Mouse (Mus musculus) MEL (cell line): ENCODE measurements around the gene Rnf220. TPM values are rescaled to one million over a fixed set of nuclear protein-coding genes. Genes with fewer than 3 reads are reported as not detected.

Experiments used
- DNase-seq: peaks from one replicate; pipeline ENCODE4 v3.0.0; 2011; ENCODE audit warnings: low read depth, low spot score
- H3K27ac ChIP-seq: 2 replicates; pipeline ENCODE4 v1.5.1; 2012; ENCODE audit warnings: low read depth, mild to moderate bottlenecking, control low read depth, low read length, moderate library complexity; ENCODE audit not compliant: control insufficient read depth
- H3K27me3 ChIP-seq, 2 experiments: fragments of 150-350 bp in 1 of 2; sonication (generic) in 1 of 2; 2 replicates each; pipeline ENCODE4 v1.6.1; 2012; ENCODE audit warnings: low read length in 2 of 2, mild to moderate bottlenecking in 2 of 2, improper control_type of control experiment in 1 of 2, moderate library complexity in 1 of 2; ENCODE audit not compliant: insufficient read depth in 2 of 2, control insufficient read depth in 1 of 2
- H3K36me3 ChIP-seq, 2 experiments: 2 replicates each; pipeline ENCODE4 v1.6.1; 2012 to 2014; ENCODE audit warnings: low read length in 2 of 2, improper control_type of control experiment in 1 of 2, inconsistent platforms in 1 of 2, mild to moderate bottlenecking in 1 of 2; ENCODE audit not compliant: insufficient read depth in 2 of 2, control insufficient read depth in 1 of 2
- H3K4me1 ChIP-seq, 2 experiments: fragments of 150-350 bp in 1 of 2; sonication (generic) in 1 of 2; 2 replicates each; pipeline ENCODE4 v1.6.1; 2012; ENCODE audit warnings: low read length in 2 of 2, improper control_type of control experiment in 1 of 2, mild to moderate bottlenecking in 1 of 2; ENCODE audit not compliant: insufficient read depth in 2 of 2, control insufficient read depth in 1 of 2
- H3K4me3 ChIP-seq, 2 experiments: fragments of 150-350 bp in 1 of 2; sonication (generic) in 1 of 2; 2 replicates each; pipeline ENCODE4 v1.5.1; 2012; ENCODE audit warnings: low read depth in 2 of 2, low read length in 2 of 2, mild to moderate bottlenecking in 2 of 2, moderate library complexity in 2 of 2, control low read depth in 1 of 2, improper control_type of control experiment in 1 of 2; ENCODE audit not compliant: control insufficient read depth in 1 of 2, insufficient read depth in 1 of 2
- H3K79me2 ChIP-seq: 2 replicates; pipeline ENCODE4 v1.6.1; 2012; ENCODE audit warnings: mild to moderate bottlenecking, low read length, moderate library complexity; ENCODE audit not compliant: control insufficient read depth, poor library complexity, insufficient read depth
- H3K9ac ChIP-seq: 2 replicates; pipeline ENCODE4 v1.6.1; 2012; ENCODE audit warnings: low read depth, mild to moderate bottlenecking, control low read depth, low read length, moderate library complexity; ENCODE audit not compliant: control insufficient read depth, poor library complexity, severe bottlenecking
- H3K9me3 ChIP-seq: fragments of 150-350 bp; sonication (generic); replicated peaks from 2 replicates; pipeline ENCODE4 v1.6.1; 2012; ENCODE audit warnings: mild to moderate bottlenecking, low read length, improper control_type of control experiment, moderate library complexity; ENCODE audit not compliant: insufficient read depth
- CHD1 ChIP-seq: IDR thresholded peaks from 2 replicates; pipeline ENCODE4 v1.6.1; 2012; ENCODE audit warnings: low read depth, mild to moderate bottlenecking, inconsistent platforms, low read length, improper control_type of control experiment
- CHD2 ChIP-seq: IDR thresholded peaks from 2 replicates; pipeline ENCODE4 v1.6.1; 2011; ENCODE audit warnings: low read length, improper control_type of control experiment
- CTCF ChIP-seq, 3 experiments: IDR thresholded peaks in 2 of 3; conservative IDR thresholded peaks in 1 of 3; 2 replicates each; pipeline ENCODE4 v1.5.1; 2011 to 2012; ENCODE audit warnings: low read length in 3 of 3, low read depth in 2 of 3, mild to moderate bottlenecking in 2 of 3, improper control_type of control experiment in 1 of 3, inconsistent platforms in 1 of 3, mixed read lengths in 1 of 3, moderate library complexity in 1 of 3; ENCODE audit not compliant: control insufficient read depth in 1 of 3, insufficient read depth in 1 of 3, poor library complexity in 1 of 3, severe bottlenecking in 1 of 3
- E2F4 ChIP-seq: IDR thresholded peaks from 2 replicates; pipeline ENCODE4 v1.6.1; 2011; ENCODE audit warnings: low read depth, low read length, improper control_type of control experiment, borderline replicate concordance
- ELF1 ChIP-seq: IDR thresholded peaks from 2 replicates; pipeline ENCODE4 v1.6.1; 2014; ENCODE audit warnings: low read depth, mild to moderate bottlenecking, inconsistent platforms, low read length, improper control_type of control experiment, moderate library complexity
- EP300 ChIP-seq, 2 experiments: IDR thresholded peaks; 2 replicates each; pipeline ENCODE4 v1.6.1; 2011; ENCODE audit warnings: improper control_type of control experiment in 2 of 2, low read length in 2 of 2, low read depth in 1 of 2, mild to moderate bottlenecking in 1 of 2
- GATA1 ChIP-seq: IDR thresholded peaks from 2 replicates; pipeline ENCODE4 v1.6.1; 2011; ENCODE audit warnings: low read depth, low read length, improper control_type of control experiment
- JUND ChIP-seq: IDR thresholded peaks from 2 replicates; pipeline ENCODE4 v1.6.1; 2011; ENCODE audit warnings: low read depth, mild to moderate bottlenecking, improper control_type of control experiment, low read length
- MAZ ChIP-seq: IDR thresholded peaks from 2 replicates; pipeline ENCODE4 v1.6.1; 2012; ENCODE audit warnings: low read depth, mild to moderate bottlenecking, inconsistent platforms, low read length, improper control_type of control experiment
- MYC ChIP-seq: IDR thresholded peaks from 2 replicates; pipeline ENCODE4 v1.6.1; 2011; ENCODE audit warnings: low read depth, mild to moderate bottlenecking, low read length, improper control_type of control experiment, moderate library complexity
- NELFE ChIP-seq: IDR thresholded peaks from 2 replicates; pipeline ENCODE4 v1.6.1; 2011; ENCODE audit warnings: low read depth, low read length, improper control_type of control experiment
- POLR2AphosphoS2 ChIP-seq: IDR thresholded peaks from 2 replicates; pipeline ENCODE4 v1.6.1; 2011; ENCODE audit warnings: low read length, improper control_type of control experiment
- POLR2AphosphoS5 ChIP-seq: IDR thresholded peaks from 2 replicates; pipeline ENCODE4 v1.6.1; 2012; ENCODE audit warnings: low read depth, borderline replicate concordance, mild to moderate bottlenecking, inconsistent platforms, low read length, moderate library complexity, mixed read lengths
- RAD21 ChIP-seq: IDR thresholded peaks from 2 replicates; pipeline ENCODE4 v1.6.1; 2011; ENCODE audit warnings: mild to moderate bottlenecking, low read depth, low read length, improper control_type of control experiment
- RCOR1 ChIP-seq: IDR thresholded peaks from 2 replicates; pipeline ENCODE4 v1.6.1; 2012; ENCODE audit warnings: low read depth, mild to moderate bottlenecking, inconsistent platforms, low read length, improper control_type of control experiment
- SMC3 ChIP-seq: IDR thresholded peaks from 2 replicates; pipeline ENCODE4 v1.6.1; 2011; ENCODE audit warnings: low read depth, low read length, improper control_type of control experiment
- UBTF ChIP-seq: IDR thresholded peaks from 2 replicates; pipeline ENCODE4 v1.6.1; 2012; ENCODE audit warnings: low read depth, mild to moderate bottlenecking, inconsistent platforms, low read length, improper control_type of control experiment, moderate library complexity, borderline replicate concordance; ENCODE audit not compliant: insufficient read depth
- USF1 ChIP-seq: IDR thresholded peaks from 2 replicates; pipeline ENCODE4 v1.6.1; 2014; ENCODE audit warnings: low read depth, mild to moderate bottlenecking, inconsistent platforms, low read length, improper control_type of control experiment, moderate library complexity
- USF2 ChIP-seq, 2 experiments: IDR thresholded peaks; 2 replicates each; pipeline ENCODE4 v1.6.1; 2011 to 2012; ENCODE audit warnings: improper control_type of control experiment in 2 of 2, low read length in 2 of 2, borderline replicate concordance in 1 of 2, inconsistent platforms in 1 of 2, low read depth in 1 of 2, mild to moderate bottlenecking in 1 of 2; ENCODE audit not compliant: insufficient read depth in 1 of 2
- ZC3H11A ChIP-seq: IDR thresholded peaks from 2 replicates; pipeline ENCODE4 v1.6.1; 2012; ENCODE audit warnings: low read depth, mild to moderate bottlenecking, inconsistent platforms, low read length, improper control_type of control experiment
- ZNF384 ChIP-seq: IDR thresholded peaks from 2 replicates; pipeline ENCODE4 v1.6.1; 2012; ENCODE audit warnings: low read depth, mild to moderate bottlenecking, inconsistent platforms, low read length, improper control_type of control experiment
- polyA plus RNA-seq, 2 experiments: library from polyadenylated mRNA; stranded (reverse) in 1 of 2; unstranded in 1 of 2; fragments of >175 nt in 1 of 2; fragments of >200 nt in 1 of 2; gene quantifications; 2 replicates each; pipeline versions ENCODE4 v1.2.1 to v1.2.4; 2012; ENCODE audit warnings: low replicate concordance in 2 of 2, low read depth in 1 of 2; ENCODE audit not compliant: insufficient read length in 2 of 2, insufficient read depth in 1 of 2, missing spikeins in 1 of 2
- total RNA-seq: library from RNA; depleted of rRNA; stranded (reverse); fragments of 300-350 nt; gene quantifications from 2 replicates; pipeline ENCODE4 v1.2.3, GENCODE M21; 2012

The Rnf220 gene
- total and polyA plus RNA-seq, 3 experiments = 121 to 201 TPM; not detected in 1

DNA sequence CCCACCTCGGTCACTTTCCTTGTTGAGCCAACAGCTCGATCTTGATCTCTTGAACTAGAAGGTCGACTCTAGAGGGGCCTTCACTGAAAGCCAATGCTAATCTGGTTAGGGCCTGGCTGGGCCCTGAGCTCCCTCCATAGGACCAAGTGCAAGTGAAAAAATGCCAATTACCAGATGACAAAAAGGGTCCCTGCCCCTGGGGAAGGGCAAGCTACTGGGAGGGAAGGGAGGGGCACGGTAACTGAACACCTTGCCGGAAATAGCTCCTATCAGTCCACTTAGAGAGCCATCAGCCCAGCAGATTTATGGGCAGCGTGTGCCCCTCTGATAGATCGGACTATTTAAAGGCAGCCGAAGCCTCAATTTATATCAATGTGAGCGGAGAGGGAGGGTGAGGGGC is 143.9 kb downstream of the Rnf220 start:
- H3K27ac ChIP-seq = no peak overlapping the region
- H3K4me1 ChIP-seq = no peaks in the 10 kb centered on the region
- no peaks in the 10 kb centered on the region for H3K36me3 ChIP-seq
- no peak overlapping the region for H3K4me3 ChIP-seq
- no peaks in the 10 kb centered on the region for H3K79me2 ChIP-seq
- H3K27me3 ChIP-seq = peaks cover 3% of the 10 kb centered on the region in 2 experiments; a peak in 2 of 4 replicates
- no peaks in the 10 kb centered on the region for H3K9me3 ChIP-seq
- TF ChIP-seq E2F4 (no peak), USF1 (no peak), UBTF (no peak), MAZ (no peak), JUND (no peak), USF2 (IDR thresholded peaks at IDR 0.05; ENCODE audit: borderline replicate concordance in 1 of 2, insufficient read depth in 1 of 2, low read depth in 1 of 2, low read length in 2 of 2) (no peak), ELF1 (no peak), CHD1 (no peak), EP300 (IDR thresholded peaks at IDR 0.05; ENCODE audit: low read depth in 1 of 2, low read length in 2 of 2) (no peak), CHD2 (no peak), ZC3H11A (no peak), POLR2AphosphoS5 (no peak), NELFE (no peak), ZNF384 (no peak)
- no peak for DNase-seq
- no peak overlapping the region for H3K9ac ChIP-seq

DNA sequence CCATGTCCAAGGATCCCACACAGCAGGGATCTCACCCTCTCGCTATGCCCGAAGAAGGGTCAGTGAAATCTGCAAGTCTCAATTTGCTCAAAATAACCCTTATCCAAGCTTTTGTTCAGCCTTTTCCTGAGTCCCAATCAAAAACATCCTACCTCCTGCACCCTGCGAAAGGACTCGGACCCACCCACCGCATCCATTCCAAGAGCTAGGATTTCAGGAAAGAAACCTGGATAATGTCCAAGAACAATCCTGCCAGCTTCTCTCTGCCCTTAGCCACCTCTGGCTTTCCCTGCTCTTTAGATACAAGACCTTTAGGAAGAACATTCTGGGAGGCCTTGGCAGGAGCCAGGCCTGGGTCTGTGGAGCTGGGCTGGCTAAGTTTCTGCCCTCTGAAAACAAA is 144.8 kb downstream of the Rnf220 start:
- peaks cover 3% of the 10 kb centered on the region in 2 experiments; a peak in 2 of 4 replicates for H3K27me3 ChIP-seq
- no peaks in the 10 kb centered on the region for H3K9me3 ChIP-seq
- H3K36me3 ChIP-seq = no peaks in the 10 kb centered on the region
- H3K4me1 ChIP-seq = no peaks in the 10 kb centered on the region
- no peak overlapping the region for H3K4me3 ChIP-seq
- H3K79me2 ChIP-seq = no peaks in the 10 kb centered on the region
- DNase-seq = no peak
- no peak overlapping the region for H3K27ac ChIP-seq
- TF ChIP-seq MYC = no peak
- no peak for TF ChIP-seq JUND
- TF ChIP-seq EP300 (IDR thresholded peaks at IDR 0.05; ENCODE audit: low read depth in 1 of 2, low read length in 2 of 2) = no peak
- TF ChIP-seq RAD21 = no peak
- no peak for TF ChIP-seq RCOR1
- TF ChIP-seq USF2 (IDR thresholded peaks at IDR 0.05; ENCODE audit: borderline replicate concordance in 1 of 2, insufficient read depth in 1 of 2, low read depth in 1 of 2, low read length in 2 of 2) = no peak
- no peak for TF ChIP-seq GATA1
- TF ChIP-seq NELFE = no peak
- no peak for TF ChIP-seq CTCF (IDR thresholded peaks at IDR 0.05 in 2 of 3, conservative IDR thresholded peaks at IDR 0.05 in 1 of 3; ENCODE audit: control insufficient read depth in 1 of 3, insufficient read depth in 1 of 3, low read depth in 2 of 3, low read length in 3 of 3, poor library complexity in 1 of 3, severe bottlenecking in 1 of 3)
- no peak for TF ChIP-seq E2F4
- TF ChIP-seq SMC3 = no peak
- TF ChIP-seq UBTF = no peak
- TF ChIP-seq POLR2AphosphoS2 = no peak
- TF ChIP-seq, all 39 proteins: peak for 0
- H3K9ac ChIP-seq = no peak overlapping the region
